Mouse (Mus musculus) embryonic facial prominence, embryonic 11.5 days (tissue): ENCODE measurements around the gene Zfp598. TPM values are rescaled to one million over a fixed set of nuclear protein-coding genes. Genes with fewer than 3 reads are reported as not detected.

Experiments
- ATAC-seq: fragments of 200-750 bp; cut with Nextera tagmentation; replicated peaks from 2 replicates; pipeline ENCODE4 v1.8.0; 2017; ENCODE audit warnings: low read depth; ENCODE audit not compliant: insufficient number of reproducible peaks, low FRiP score, low TSS enrichment
- DNase-seq: peaks from one replicate; pipeline ENCODE4 v3.0.0-alpha.2; 2015; ENCODE audit warnings: low spot score
- H3K27ac ChIP-seq: fragments of 300-500 bp; sonication (generic); replicated peaks from 2 replicates; pipeline ENCODE4 v1.5.1; 2014; ENCODE audit warnings: mild to moderate bottlenecking, low read depth, low read length, control low read depth
- H3K27me3 ChIP-seq: fragments of 300-500 bp; sonication (generic); 2 replicates; pipeline ENCODE4 v1.6.1; 2014; ENCODE audit warnings: mild to moderate bottlenecking, low read length, moderate library complexity, mixed read lengths; ENCODE audit not compliant: control insufficient read depth, insufficient read depth
- H3K36me3 ChIP-seq: fragments of 300-500 bp; sonication (generic); replicated peaks from 2 replicates; pipeline ENCODE4 v1.6.1; 2014; ENCODE audit warnings: low read depth, mild to moderate bottlenecking, low read length, moderate library complexity, mixed read lengths; ENCODE audit not compliant: control insufficient read depth, insufficient read depth
- H3K4me1 ChIP-seq: fragments of 300-500 bp; sonication (generic); 2 replicates; pipeline ENCODE4 v1.6.1; 2014; ENCODE audit warnings: low read length, mixed read lengths; ENCODE audit not compliant: control insufficient read depth, insufficient read depth
- H3K4me2 ChIP-seq: fragments of 300-500 bp; sonication (generic); 2 replicates; pipeline ENCODE4 v1.6.1; 2014; ENCODE audit warnings: low read depth, mild to moderate bottlenecking, control low read depth, low read length, moderate library complexity
- H3K4me3 ChIP-seq: fragments of 300-500 bp; sonication (generic); 2 replicates; pipeline ENCODE4 v1.5.1; 2014; ENCODE audit warnings: low read depth, low read length, control low read depth
- H3K9ac ChIP-seq: fragments of 300-500 bp; sonication (generic); replicated peaks from 2 replicates; pipeline ENCODE4 v1.6.1; 2014; ENCODE audit warnings: mild to moderate bottlenecking, control low read depth, low read length
- H3K9me3 ChIP-seq: fragments of 300-500 bp; sonication (generic); replicated peaks from 2 replicates; pipeline ENCODE4 v1.6.1; 2016; ENCODE audit warnings: mild to moderate bottlenecking, low read length, inconsistent platforms, mixed read lengths; ENCODE audit not compliant: control insufficient read depth
- WGBS: fragments of 180-500 bp; shearing (Covaris S2); extraction: QIAGEN DNeasy Blood & Tissue Kit; methylation state at CpG from one replicate; pipeline ENCODE4 v1.1.7; 2014; 5-methylcytosine and 5-hydroxymethylcytosine counted together
- polyA plus RNA-seq: library from polyadenylated mRNA; unstranded; fragments of >200 nt; fragmentation: Nextera tagmentation; extraction: Ambion mirVana; gene quantifications from 2 replicates; pipeline ENCODE4 v1.2.1, GENCODE M21; 2014

The Zfp598 gene
- polyA plus RNA-seq = 24.1 and 26.6 TPM in 2 replicates

DNA sequence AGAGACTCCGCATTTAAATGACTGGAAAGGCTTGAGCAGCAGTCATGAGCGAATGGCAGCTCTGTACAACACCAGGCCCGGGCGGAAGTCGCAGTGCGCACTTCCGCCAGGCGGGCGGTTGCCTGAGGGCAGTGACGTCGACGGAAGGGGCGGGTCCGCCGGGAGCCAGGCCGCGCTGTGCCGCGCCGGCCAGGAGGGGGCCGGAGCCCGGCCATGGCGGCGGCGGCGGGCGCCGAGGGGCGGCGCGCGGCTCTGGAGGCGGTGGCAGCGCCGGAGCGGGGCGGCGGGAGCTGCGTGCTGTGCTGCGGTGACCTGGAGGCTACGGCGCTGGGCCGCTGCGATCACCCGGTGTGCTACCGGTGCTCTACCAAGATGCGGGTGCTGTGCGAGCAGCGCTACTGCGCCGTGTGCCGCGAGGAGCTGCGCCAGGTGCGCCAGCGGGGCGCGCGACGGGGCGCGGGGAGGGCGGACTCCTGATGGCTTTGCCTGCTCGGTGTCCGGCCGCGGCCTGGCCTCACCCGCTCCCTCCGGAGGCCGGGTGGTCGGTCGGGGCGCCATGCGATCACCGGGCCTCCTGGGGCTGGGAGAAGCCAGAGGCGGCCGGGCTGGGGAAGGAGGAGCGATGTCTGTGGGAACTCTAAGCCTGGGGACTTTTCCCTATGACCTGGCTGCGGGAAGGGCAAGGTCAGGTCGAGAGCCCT lies at the start of gene Zfp598:
TSS of gene Zfp598 (plus strand) at position 143 of the 701 bp plus-strand sequence.
- Histone ChIP-seq H3K27ac (peak within 1 kb of the TSS; percentile 78), H3K4me1 (peaks cover 5% of the 10 kb centered on the region; the same call in 1 of the 2 replicates), H3K4me3 (peak within 1 kb of the TSS; percentile 90), H3K9me3 (no peaks in the 10 kb centered on the region), H3K27me3 (no peaks in the 10 kb centered on the region), H3K9ac (peak within 1 kb of the TSS; percentile 97), H3K4me2 (peak within 1 kb of the TSS; percentile 85), H3K36me3 (no peaks in the 10 kb centered on the region)
- DNase-seq = peak; percentile 96
- ATAC-seq = peak; percentile 95
- under 1% methylated on average over 64 of the region's 80 CpGs for WGBS

- no peak for ATAC-seq
- 97% methylated on average over 8 of the region's 8 CpGs for WGBS
- Histone ChIP-seq H3K4me3 (no peak overlapping the region), H3K27ac (no peak overlapping the region), H3K4me2 (no peak overlapping the region), H3K36me3 (peaks cover 19% of the 10 kb centered on the region), H3K4me1 (no peaks in the 10 kb centered on the region), H3K9ac (no peak overlapping the region), H3K9me3 (no peaks in the 10 kb centered on the region), H3K27me3 (no peaks in the 10 kb centered on the region)
- no peak for DNase-seq
Measured at GRCm38 (mm10) chr17:24625472-24625871, 44.0 kb upstream of the Zfp598 start.

DNA sequence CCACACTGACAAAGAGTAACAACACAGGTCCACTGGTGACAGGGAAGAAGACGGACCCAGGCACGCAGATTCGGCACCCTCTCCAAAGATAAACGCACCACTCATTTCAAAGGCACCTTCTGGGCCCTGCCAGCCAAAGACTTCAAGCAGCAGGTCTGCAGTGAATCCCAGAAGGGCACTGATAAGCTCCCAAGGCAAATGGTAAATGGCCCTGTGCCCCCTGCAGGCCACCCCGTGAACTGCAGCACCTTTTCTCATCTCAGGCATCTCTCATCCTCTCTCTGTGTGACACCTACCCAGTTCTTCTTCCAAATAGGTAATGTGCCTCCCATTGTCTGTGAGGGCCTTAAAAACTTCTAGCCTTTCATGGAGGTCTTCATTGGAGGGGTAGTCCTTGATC lies 40.8 kb upstream of the Zfp598 start:
- Histone ChIP-seq H3K9ac (no peak overlapping the region), H3K4me2 (no peak overlapping the region), H3K4me3 (no peak overlapping the region), H3K9me3 (no peaks in the 10 kb centered on the region), H3K27me3 (no peaks in the 10 kb centered on the region), H3K36me3 (peaks cover 13% of the 10 kb centered on the region), H3K4me1 (peaks cover 6% of the 10 kb centered on the region; the same call in 1 of the 2 replicates), H3K27ac (no peak overlapping the region)
- WGBS = 51% methylated on average over 5 of the region's 5 CpGs
- DNase-seq (peak; percentile 78), ATAC-seq (no peak)

DNA sequence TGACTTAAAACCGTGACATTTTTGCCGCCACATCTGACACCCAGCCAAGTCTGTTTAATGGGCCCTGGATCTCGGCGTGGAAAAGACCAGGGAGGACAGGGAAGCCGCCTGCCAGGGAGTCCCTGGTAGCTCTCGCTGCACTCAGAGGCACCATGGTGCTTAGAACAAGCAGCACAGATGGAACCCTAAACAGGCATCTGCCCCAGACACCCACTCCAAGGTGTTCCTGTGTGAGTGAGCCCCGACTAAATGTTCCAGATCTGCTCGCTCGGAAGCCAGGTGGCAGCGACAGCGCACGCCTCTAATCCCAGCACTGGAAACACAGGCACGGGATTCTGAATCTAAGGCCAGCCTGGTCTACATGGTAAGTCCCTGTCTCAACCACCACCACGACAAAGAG lies 39.4 kb upstream of the Zfp598 start:
- Histone ChIP-seq H3K4me3 (no peak overlapping the region), H3K4me2 (no peak overlapping the region), H3K4me1 (peaks cover 6% of the 10 kb centered on the region; the same call in 1 of the 2 replicates), H3K36me3 (peaks cover 10% of the 10 kb centered on the region), H3K9ac (no peak overlapping the region), H3K27ac (no peak overlapping the region), H3K27me3 (no peaks in the 10 kb centered on the region), H3K9me3 (no peaks in the 10 kb centered on the region)
- WGBS = 86% methylated on average over 14 of the region's 14 CpGs
- ATAC-seq (no peak), DNase-seq (no peak)

GRCm38 (mm10) chr17:24632167-24632812 lies 37.2 kb upstream of the Zfp598 start, which contains the start of the genes Tsc2 and Nthl1:
Gene Tsc2, minus strand, starts transcription at chr17:24632630.
Gene Nthl1, plus strand, starts transcription at chr17:24632680.
- Histone ChIP-seq H3K4me2 (peak within 1 kb of the TSS; percentile 65), H3K27ac (peak within 1 kb of the TSS; percentile 68; the same call in 1 of the 2 replicates), H3K27me3 (no peaks in the 10 kb centered on the region), H3K4me1 (peaks cover 6% of the 10 kb centered on the region; the same call in 1 of the 2 replicates), H3K36me3 (peaks cover 3% of the 10 kb centered on the region), H3K4me3 (peak within 1 kb of the TSS; percentile 69), H3K9me3 (no peaks in the 10 kb centered on the region), H3K9ac (peak within 1 kb of the TSS; percentile 76)
- ATAC-seq (peak; percentile 86), DNase-seq (peak; percentile 96)
- WGBS = 2% methylated on average over 51 of the region's 51 CpGs

- WGBS = 10% methylated on average over 22 of the region's 22 CpGs
- peaks cover 6% of the 10 kb centered on the region; the same call in 1 of the 2 replicates for H3K4me1 ChIP-seq
- H3K4me3 ChIP-seq = peak overlapping the region; percentile 69
- H3K27me3 ChIP-seq = no peaks in the 10 kb centered on the region
- peak overlapping the region; percentile 76 for H3K9ac ChIP-seq
- H3K27ac ChIP-seq = peak overlapping the region; percentile 68; the same call in 1 of the 2 replicates
- no peaks in the 10 kb centered on the region for H3K9me3 ChIP-seq
- DNase-seq (no peak), ATAC-seq (peak; percentile 14; the same call in 1 of the 2 replicates)
- peaks cover 3% of the 10 kb centered on the region for H3K36me3 ChIP-seq
- peak overlapping the region; percentile 65 for H3K4me2 ChIP-seq
Measured at GRCm38 (mm10) chr17:24632813-24633449, 36.6 kb upstream of the Zfp598 start.

GRCm38 (mm10) chr17:24633831-24634230 lies 35.7 kb upstream of the Zfp598 start:
- DNase-seq (no peak), ATAC-seq (no peak)
- Histone ChIP-seq H3K9me3 (no peaks in the 10 kb centered on the region), H3K27me3 (no peaks in the 10 kb centered on the region), H3K4me1 (peaks cover 6% of the 10 kb centered on the region; the same call in 1 of the 2 replicates), H3K4me3 (no peak overlapping the region), H3K9ac (no peak overlapping the region), H3K4me2 (no peak overlapping the region), H3K36me3 (peaks cover 3% of the 10 kb centered on the region), H3K27ac (no peak overlapping the region)
- WGBS = 92% methylated on average over 11 of the region's 11 CpGs
